Mouse (Mus musculus): Measurements from ENCODE around the gene Gramd1c. TPM values are rescaled to one million over a fixed set of nuclear protein-coding genes. Genes with fewer than 3 reads are reported as not detected.

Gene Gramd1c
- polyA plus RNA-seq, 1 experiment = not detected

GRCm38 (mm10) chr16:43932319-43932718, 130.8 kb downstream of the Gramd1c start:
- Histone ChIP-seq H3K9me3 (ENCODE audit: control insufficient read depth, low read length) (no peaks in the 10 kb centered on the region), H3K4me3 (replicated peaks) (no peak overlapping the region), H3K4me1 (ENCODE audit: control insufficient read depth) (no peaks in the 10 kb centered on the region), H3K36me3 (ENCODE audit: control insufficient read depth) (no peaks in the 10 kb centered on the region; the same call in 1 of the 2 replicates), H3K27me3 (ENCODE audit: control insufficient read depth) (no peaks in the 10 kb centered on the region)
- TF ChIP-seq GATA1 (IDR thresholded peaks at IDR 0.05; ENCODE audit: low read length) (no peak), TAL1 (IDR thresholded peaks at IDR 0.05; ENCODE audit: low read length) (no peak)

GRCm38 (mm10) chr16:43931502-43931901, 131.6 kb downstream of the Gramd1c start:
- Histone ChIP-seq H3K36me3 (ENCODE audit: control insufficient read depth) (no peaks in the 10 kb centered on the region; the same call in 1 of the 2 replicates), H3K4me3 (replicated peaks) (no peak overlapping the region), H3K27me3 (ENCODE audit: control insufficient read depth) (no peaks in the 10 kb centered on the region), H3K9me3 (ENCODE audit: control insufficient read depth, low read length) (no peaks in the 10 kb centered on the region), H3K4me1 (ENCODE audit: control insufficient read depth) (no peaks in the 10 kb centered on the region)
- TF ChIP-seq GATA1 (IDR thresholded peaks at IDR 0.05; ENCODE audit: low read length) (no peak), TAL1 (IDR thresholded peaks at IDR 0.05; ENCODE audit: low read length) (no peak)

GRCm38 (mm10) chr16:43930577-43930976, 132.6 kb downstream of the Gramd1c start:
- H3K36me3 ChIP-seq (ENCODE audit: control insufficient read depth) = no peaks in the 10 kb centered on the region; the same call in 1 of the 2 replicates
- no peaks in the 10 kb centered on the region for H3K27me3 ChIP-seq (ENCODE audit: control insufficient read depth)
- no peaks in the 10 kb centered on the region for H3K9me3 ChIP-seq (ENCODE audit: control insufficient read depth, low read length)
- TF ChIP-seq TAL1 (IDR thresholded peaks at IDR 0.05; ENCODE audit: low read length) (no peak), GATA1 (IDR thresholded peaks at IDR 0.05; ENCODE audit: low read length) (no peak)
- no peak overlapping the region for H3K4me3 ChIP-seq (replicated peaks)
- H3K4me1 ChIP-seq (ENCODE audit: control insufficient read depth) = no peaks in the 10 kb centered on the region

Other genes with a start within 250 kb of the Gramd1c start
- gene Ccdc191, start 173.5 kb downstream of the Gramd1c start, polyA plus RNA-seq (2012) = 0.11 and 0.12 TPM in 2 replicates
- gene Qtrt2, start 136.5 kb downstream of the Gramd1c start, polyA plus RNA-seq (2012) = 0.04 TPM in 1 of 2 replicates, not detected in the other
- 0.01 TPM in 1 of 2 replicates, not detected in the other for gene Zdhhc23, start 83.6 kb downstream of the Gramd1c start, polyA plus RNA-seq (2012)
- 0.06 and 0.12 TPM in 2 replicates for gene Atp6v1a, start 76.4 kb upstream of the Gramd1c start, polyA plus RNA-seq (2012)
- 0.89 and 1.7 TPM in 2 replicates for gene Naa50, start 76.5 kb upstream of the Gramd1c start, polyA plus RNA-seq (2012)
- gene Usf3, start 109.9 kb upstream of the Gramd1c start, polyA plus RNA-seq (2012) = 0.26 and 0.51 TPM in 2 replicates